Mouse (Mus musculus) forebrain, embryonic 16.5 days (tissue): ENCODE data around the gene Ggt7. TPM values are rescaled to one million over a fixed set of nuclear protein-coding genes. Genes with fewer than 3 reads are reported as not detected.

Experiments
- ATAC-seq: fragments of 200-750 bp; cut with Nextera tagmentation; 2 replicates; pipeline ENCODE4 v1.8.0; 2017; ENCODE audit warnings: mild to moderate bottlenecking, moderate library complexity
- H3K27ac ChIP-seq: fragments of 300-500 bp; sonication (generic); 2 replicates; pipeline ENCODE4 v1.5.1; 2014; ENCODE audit warnings: low read length, control low read depth
- H3K27me3 ChIP-seq: fragments of 300-500 bp; sonication (generic); replicated peaks from 2 replicates; pipeline ENCODE4 v1.6.1; 2014; ENCODE audit warnings: low read length; ENCODE audit not compliant: control insufficient read depth, insufficient read depth
- H3K36me3 ChIP-seq: fragments of 300-500 bp; sonication (generic); 2 replicates; pipeline ENCODE4 v1.6.1; 2014; ENCODE audit not compliant: control insufficient read depth, insufficient read depth
- H3K4me1 ChIP-seq: fragments of 300-500 bp; sonication (generic); replicated peaks from 2 replicates; pipeline ENCODE4 v1.6.1; 2014; ENCODE audit warnings: low read length; ENCODE audit not compliant: control insufficient read depth, insufficient read depth
- H3K4me2 ChIP-seq: fragments of 300-500 bp; sonication (generic); 2 replicates; pipeline ENCODE4 v1.6.1; 2014; ENCODE audit warnings: mild to moderate bottlenecking, low read length, control low read depth
- H3K4me3 ChIP-seq: fragments of 300-500 bp; sonication (generic); replicated peaks from 2 replicates; pipeline ENCODE4 v1.5.1; 2014; ENCODE audit warnings: mild to moderate bottlenecking, low read length, control low read depth
- H3K9ac ChIP-seq: fragments of 300-500 bp; sonication (generic); replicated peaks from 2 replicates; pipeline ENCODE4 v1.6.1; 2014; ENCODE audit warnings: low read depth, low read length, control low read depth
- H3K9me3 ChIP-seq: fragments of 300-500 bp; sonication (generic); 2 replicates; pipeline ENCODE4 v1.6.1; 2016; ENCODE audit warnings: low read length; ENCODE audit not compliant: control insufficient read depth
- WGBS: fragments of 180-500 bp; shearing (Covaris S2); extraction: QIAGEN DNeasy Blood & Tissue Kit; methylation state at CpG from one replicate; pipeline ENCODE4 v1.1.7; 2014; 5-methylcytosine and 5-hydroxymethylcytosine counted together
- polyA plus RNA-seq: library from polyadenylated mRNA; unstranded; fragments of >200 nt; fragmentation: Nextera tagmentation; extraction: Ambion mirVana; gene quantifications from 2 replicates; pipeline ENCODE4 v1.2.1, GENCODE M21; 2015

Ggt7 gene
- polyA plus RNA-seq, 1 experiment from 2014 or later = 62.3 TPM

DNA sequence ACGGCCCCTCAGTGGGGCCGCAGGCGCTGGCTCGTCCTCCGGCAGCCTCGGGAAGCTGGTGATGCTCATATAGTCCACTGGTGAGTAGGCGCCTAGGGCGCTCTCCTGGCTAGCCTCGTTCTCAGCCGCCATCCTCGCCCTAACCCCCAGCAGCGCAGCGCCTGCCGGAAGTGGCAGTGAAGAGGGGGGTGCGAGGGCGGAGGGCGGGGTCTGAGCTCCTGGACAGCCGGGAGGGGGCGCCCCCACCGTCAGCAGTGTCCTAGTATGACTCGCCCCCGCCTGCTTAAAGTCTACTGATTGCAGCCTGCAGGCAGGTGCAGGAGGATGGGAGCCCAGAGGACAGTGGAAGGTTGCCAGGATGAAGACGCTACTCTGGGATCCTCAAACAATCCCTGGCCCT, 3.4 kb downstream of the Ggt7 start:
- Histone ChIP-seq H3K36me3 (no peaks in the 10 kb centered on the region), H3K9ac (peak overlapping the region; percentile 86), H3K27me3 (no peaks in the 10 kb centered on the region), H3K27ac (peak overlapping the region; percentile 34; the same call in 1 of the 2 replicates), H3K4me1 (peaks cover 33% of the 10 kb centered on the region), H3K9me3 (no peaks in the 10 kb centered on the region), H3K4me3 (peak overlapping the region; percentile 68), H3K4me2 (peak overlapping the region; percentile 77)
- ATAC-seq = peak; percentile 27
- under 1% methylated on average over 21 of the region's 23 CpGs for WGBS

DNA sequence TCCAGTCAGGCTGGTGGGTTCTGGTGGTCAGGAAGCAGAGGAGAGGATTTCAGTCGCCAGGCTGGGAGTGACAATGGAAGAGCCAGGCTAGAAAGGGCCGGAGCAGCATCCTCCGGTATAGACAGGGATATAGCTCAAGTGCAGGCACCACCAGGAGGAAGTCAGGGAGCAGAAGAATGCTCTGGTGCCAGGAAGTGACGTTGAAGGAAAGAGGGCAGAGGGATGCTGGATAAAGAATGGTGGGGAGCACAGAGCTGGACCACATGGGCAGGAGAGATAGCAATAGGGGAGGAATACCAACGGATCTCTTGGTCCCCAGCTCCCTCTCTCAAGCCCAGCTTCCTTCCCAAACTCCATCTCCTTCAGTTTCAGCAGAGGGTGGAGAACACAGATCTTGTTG, 4.5 kb downstream of the Ggt7 start:
- Histone ChIP-seq H3K9ac (peak overlapping the region; percentile 86), H3K27ac (no peak overlapping the region), H3K4me3 (peak overlapping the region; percentile 68), H3K27me3 (no peaks in the 10 kb centered on the region), H3K4me2 (peak overlapping the region; percentile 77), H3K4me1 (peaks cover 29% of the 10 kb centered on the region), H3K36me3 (no peaks in the 10 kb centered on the region), H3K9me3 (no peaks in the 10 kb centered on the region)
- no peak for ATAC-seq
- WGBS = 71% methylated on average over 5 of the region's 5 CpGs

DNA sequence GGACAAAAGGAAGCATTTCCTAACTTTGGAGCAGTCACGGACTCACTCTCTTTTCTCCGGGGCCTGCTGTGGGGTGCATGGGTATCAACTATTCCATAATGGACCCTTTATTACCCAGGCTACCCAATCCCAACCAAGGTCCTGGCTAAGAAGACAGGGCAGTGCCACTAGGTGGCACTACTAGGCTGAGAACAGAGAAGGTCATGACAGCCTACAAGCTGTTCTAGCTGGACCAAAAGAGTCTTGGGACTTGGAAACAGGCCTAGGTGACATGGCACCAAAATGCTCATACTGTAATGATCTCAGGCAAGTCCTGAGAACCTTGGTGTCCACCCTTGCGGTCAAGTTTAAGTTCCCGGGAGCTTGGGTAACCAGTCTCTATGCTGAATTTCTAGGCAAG, 5.6 kb downstream of the Ggt7 start:
- Histone ChIP-seq H3K4me2 (peak overlapping the region; percentile 77; the same call in 1 of the 2 replicates), H3K27me3 (no peaks in the 10 kb centered on the region)
- WGBS = 54% methylated on average over 4 of the region's 4 CpGs

DNA sequence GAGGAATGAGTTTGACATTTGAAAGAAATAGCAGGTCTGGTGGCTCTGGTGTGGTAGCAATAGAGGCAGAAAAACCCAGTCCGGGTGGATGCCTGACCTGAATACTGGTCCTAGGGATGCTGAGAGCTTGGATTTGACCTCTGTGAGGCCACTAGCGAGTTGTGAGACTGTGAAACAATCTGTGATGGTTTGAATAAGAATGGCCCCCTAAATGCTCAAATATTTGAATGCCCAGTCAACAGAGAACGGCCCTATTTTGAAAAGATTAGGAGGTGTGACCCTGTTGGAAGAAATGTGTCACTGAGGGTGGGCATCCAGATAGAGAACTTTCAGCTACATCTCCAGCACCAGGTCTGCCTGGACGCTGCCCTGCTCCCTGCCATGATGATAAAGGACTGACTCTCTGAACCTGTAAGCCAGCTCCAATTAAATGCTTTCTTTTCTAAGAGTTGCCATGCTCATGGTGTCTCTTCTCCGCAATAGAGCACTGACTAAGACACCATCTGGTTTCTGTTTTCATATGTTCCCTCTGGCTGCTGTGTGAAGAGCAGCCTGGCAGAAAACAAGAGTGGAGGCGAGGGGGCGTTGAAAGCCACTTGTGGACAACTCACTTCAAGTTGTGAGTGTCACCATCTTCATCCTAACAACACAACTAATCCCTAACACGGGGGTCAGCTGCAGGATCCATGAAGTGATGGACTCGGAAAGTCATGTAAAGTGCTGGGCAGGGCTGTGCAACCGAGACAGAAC, 10.1 kb downstream of the Ggt7 start:
- no peak overlapping the region for H3K4me3 ChIP-seq
- H3K9me3 ChIP-seq = no peaks in the 10 kb centered on the region
- ATAC-seq = no peak
- H3K4me2 ChIP-seq = no peak overlapping the region
- 67% methylated on average over 10 of the region's 10 CpGs for WGBS
- H3K9ac ChIP-seq = no peak overlapping the region
- no peaks in the 10 kb centered on the region for H3K27me3 ChIP-seq
- H3K36me3 ChIP-seq = no peaks in the 10 kb centered on the region
- no peak overlapping the region for H3K27ac ChIP-seq
- H3K4me1 ChIP-seq = peaks cover 12% of the 10 kb centered on the region

More for the DNA sequence above, 5.6 kb downstream of the Ggt7 start:
- no peak overlapping the region for H3K4me3 ChIP-seq
- peaks cover 29% of the 10 kb centered on the region for H3K4me1 ChIP-seq
- ATAC-seq = no peak
- H3K9me3 ChIP-seq = no peaks in the 10 kb centered on the region
- H3K36me3 ChIP-seq = no peaks in the 10 kb centered on the region
- no peak overlapping the region for H3K27ac ChIP-seq
- H3K9ac ChIP-seq = no peak overlapping the region

DNA sequence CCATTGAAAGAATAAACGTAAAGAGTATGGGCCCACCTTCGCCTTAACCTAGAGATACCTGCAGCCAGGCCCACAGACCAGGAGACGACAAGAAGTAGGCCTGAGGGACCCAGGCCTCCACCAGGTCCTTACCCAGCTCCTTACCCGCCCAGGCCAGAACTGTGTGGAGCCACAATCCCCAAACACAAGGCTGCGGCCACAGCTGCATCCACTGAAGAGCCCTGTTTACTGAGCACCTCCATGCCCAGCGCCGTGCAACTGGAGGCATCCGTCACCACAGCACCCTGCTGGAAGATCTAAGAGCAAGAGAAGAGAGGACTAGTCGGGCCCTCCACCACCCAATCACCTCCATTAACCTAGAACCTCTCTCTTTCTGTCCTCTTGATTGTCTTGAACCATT, 12.2 kb downstream of the Ggt7 start:
- WGBS = 90% methylated on average over 9 of the region's 9 CpGs
- Histone ChIP-seq H3K9me3 (no peaks in the 10 kb centered on the region), H3K27me3 (no peaks in the 10 kb centered on the region), H3K27ac (no peak overlapping the region), H3K4me3 (no peak overlapping the region), H3K36me3 (peaks cover 2% of the 10 kb centered on the region; the same call in 1 of the 2 replicates), H3K9ac (no peak overlapping the region), H3K4me1 (peaks cover 6% of the 10 kb centered on the region; the same call in 1 of the 2 replicates), H3K4me2 (no peak overlapping the region)
- no peak for ATAC-seq

DNA sequence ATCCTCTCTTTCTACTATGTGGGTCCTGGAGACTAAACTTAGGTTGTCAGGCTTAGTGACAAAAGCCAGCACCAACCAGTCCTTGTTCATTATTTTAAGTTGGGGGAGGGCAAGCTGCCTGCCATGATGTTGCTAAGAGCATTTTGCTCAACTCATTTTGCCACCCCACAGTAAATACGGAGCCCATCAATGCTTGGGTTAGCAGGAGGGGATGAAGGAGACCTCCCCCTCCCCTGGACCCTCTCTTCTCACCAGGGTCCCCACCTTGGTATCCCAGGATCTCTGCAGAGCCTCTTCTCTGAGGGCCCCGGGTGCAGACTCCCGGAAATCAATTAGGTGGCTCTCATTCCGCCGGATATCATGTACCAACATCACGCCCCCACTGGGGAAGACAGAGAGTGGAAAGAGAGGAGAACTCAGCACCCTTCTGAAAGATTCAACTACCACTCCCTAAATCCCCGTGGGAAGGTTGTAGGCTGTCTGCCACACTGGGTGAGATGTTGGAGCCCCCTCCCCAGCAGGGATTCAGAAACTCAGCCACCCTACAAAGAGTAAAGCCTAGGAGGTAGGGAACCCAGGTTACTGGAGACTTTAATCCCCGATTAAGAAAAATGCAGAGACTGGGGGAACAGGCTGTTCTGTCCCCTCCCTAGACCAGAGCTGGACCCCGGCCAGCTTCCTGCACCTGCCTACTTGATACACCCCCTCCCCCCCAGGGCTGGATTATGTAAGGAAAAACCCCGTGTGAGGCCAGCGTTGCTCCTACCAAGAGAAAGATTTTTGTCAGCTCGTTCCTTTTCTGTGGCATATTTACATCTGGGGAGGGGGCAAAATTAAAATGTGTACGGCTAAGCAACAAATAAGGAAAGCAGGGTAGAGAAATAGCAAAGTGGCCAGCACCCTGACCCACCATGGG, 13.3 kb downstream of the Ggt7 start:
- ATAC-seq = no peak
- WGBS = 40% methylated on average over 13 of the region's 13 CpGs
- H3K4me2 ChIP-seq = no peak overlapping the region
- peaks cover 2% of the 10 kb centered on the region; the same call in 1 of the 2 replicates for H3K36me3 ChIP-seq
- no peaks in the 10 kb centered on the region for H3K9me3 ChIP-seq
- H3K4me3 ChIP-seq = no peak overlapping the region
- no peak overlapping the region for H3K9ac ChIP-seq
- H3K4me1 ChIP-seq = peaks cover 6% of the 10 kb centered on the region; the same call in 1 of the 2 replicates
- no peak overlapping the region for H3K27ac ChIP-seq
- no peaks in the 10 kb centered on the region for H3K27me3 ChIP-seq

DNA sequence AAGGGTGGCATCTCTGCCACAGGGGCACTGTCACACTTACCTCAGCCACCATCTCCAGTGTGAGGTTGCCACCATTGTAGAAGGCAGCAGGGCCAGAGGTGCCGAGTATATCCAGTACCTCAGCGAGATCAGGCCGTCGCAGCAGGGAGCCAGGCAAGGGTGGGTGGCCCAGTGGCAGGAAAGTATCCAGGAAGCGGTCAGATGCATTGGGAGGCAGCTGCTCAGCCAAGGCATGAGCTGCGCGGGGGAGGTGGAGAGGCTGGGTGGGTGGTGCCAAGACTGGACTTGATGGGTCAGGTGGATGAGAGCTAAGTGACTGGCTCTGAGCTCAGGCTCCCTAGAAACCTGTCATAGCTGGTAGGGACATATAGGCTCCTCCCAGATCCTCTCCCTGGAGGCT, 15.4 kb downstream of the Ggt7 start:
- 90% methylated on average over 7 of the region's 7 CpGs for WGBS
- peaks cover 3% of the 10 kb centered on the region; the same call in 1 of the 2 replicates for H3K4me1 ChIP-seq
- H3K9me3 ChIP-seq = no peaks in the 10 kb centered on the region
- H3K36me3 ChIP-seq = peaks cover 9% of the 10 kb centered on the region
- H3K27me3 ChIP-seq = no peaks in the 10 kb centered on the region
- no peak overlapping the region for H3K27ac ChIP-seq
- ATAC-seq = no peak
- H3K9ac ChIP-seq = no peak overlapping the region
- no peak overlapping the region for H3K4me2 ChIP-seq
- no peak overlapping the region for H3K4me3 ChIP-seq

DNA sequence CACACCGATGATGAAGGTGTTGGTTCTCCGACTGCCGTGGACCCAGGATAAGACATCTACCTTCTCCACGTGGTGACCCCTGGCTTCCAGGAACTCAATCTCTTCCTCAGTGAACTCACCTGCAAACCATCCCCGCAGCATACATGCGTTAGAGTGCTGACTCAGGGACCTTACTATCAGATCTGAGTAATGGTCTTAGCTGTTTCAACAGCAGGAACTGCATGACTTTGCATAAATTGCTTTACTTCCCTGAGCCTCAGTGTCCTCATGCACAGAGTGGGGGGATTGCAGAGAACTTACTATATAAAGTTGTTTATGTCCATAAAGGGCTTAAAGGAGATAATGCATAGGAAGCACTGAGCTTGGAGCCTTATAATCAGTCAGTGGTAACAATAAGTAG, 27.0 kb downstream of the Ggt7 start:
- Histone ChIP-seq H3K27me3 (no peaks in the 10 kb centered on the region), H3K9me3 (no peaks in the 10 kb centered on the region), H3K36me3 (peaks cover 7% of the 10 kb centered on the region), H3K4me2 (no peak overlapping the region), H3K27ac (no peak overlapping the region), H3K9ac (no peak overlapping the region), H3K4me1 (no peaks in the 10 kb centered on the region), H3K4me3 (no peak overlapping the region)
- ATAC-seq = no peak
- 96% methylated on average over 6 of the region's 6 CpGs for WGBS

DNA sequence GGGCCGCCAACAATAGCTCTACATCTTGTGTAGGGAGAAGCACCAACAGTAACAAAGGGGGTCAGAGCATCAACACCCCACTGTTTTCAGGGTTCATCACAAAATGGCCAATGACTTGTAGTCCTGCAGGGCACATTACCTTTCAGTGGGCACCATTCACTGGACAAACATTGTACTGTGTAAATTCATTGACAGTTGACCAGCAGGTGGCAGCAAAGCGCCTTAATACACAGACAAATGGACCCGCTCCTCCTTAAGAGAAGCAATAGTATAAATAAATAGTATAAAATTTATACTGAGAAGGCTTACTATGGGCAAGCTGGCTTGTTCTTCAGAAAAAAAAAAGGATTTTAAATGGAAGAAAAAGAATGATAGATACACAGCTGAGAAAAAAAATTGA, 36.0 kb downstream of the Ggt7 start:
- WGBS = 41% methylated on average over 3 of the region's 3 CpGs
- ATAC-seq = no peak
- no peaks in the 10 kb centered on the region for H3K9me3 ChIP-seq
- H3K4me3 ChIP-seq = no peak overlapping the region
- no peaks in the 10 kb centered on the region for H3K27me3 ChIP-seq
- H3K4me1 ChIP-seq = no peaks in the 10 kb centered on the region
- no peak overlapping the region for H3K27ac ChIP-seq
- H3K4me2 ChIP-seq = no peak overlapping the region
- no peak overlapping the region for H3K9ac ChIP-seq
- no peaks in the 10 kb centered on the region for H3K36me3 ChIP-seq
